ENCODE assay signal across 8 mouse cellular contexts in genomic region chr14:101517341-101517740, GRCm38 (mm10).
DNase-seq lines count a peak whose midpoint lies in the region; TF ChIP-seq lines count a peak whose summit lies in the region.

No protein-coding gene starts in this region.

- DNase-seq in gastrocnemius, adult 2 months, result no peak
- no peak for DNase-seq in gastrocnemius, postnatal 10 days
- peak; percentile 43 to 45 for DNase-seq in right cerebral cortex, adult 2 months (ENCODE audit: low spot score in 2 of 2)
- DNase-seq in right cerebral cortex, postnatal 14 days, result no peak
- DNase-seq in c-Kit-positive CD71-positive TER-119-negative erythroid progenitor cells, embryonic 14.5 days (ENCODE audit: low read depth), result peak; percentile 9
- peak; percentile 46 for DNase-seq in kidney, postnatal 14 days
- DNase-seq in ovary, postnatal 14 days (ENCODE audit: low spot score), result no peak
- no peak for DNase-seq in right cerebral cortex, postnatal 25 days

- peak overlapping the region; percentile 81 for H3K27ac ChIP-seq in gastrocnemius, adult 2 months

- peak; percentile 92 for TF ChIP-seq CTCF in gastrocnemius, adult 2 months (IDR thresholded peaks at IDR 0.05)

- peak overlapping the region; percentile 40 for H3K4me3 ChIP-seq in gastrocnemius, adult 2 months

- intact Hi-C loops in gastrocnemius, adult 2 months (cut with DNase I), result loop anchor here (1.0 to 2.0 kb wide), 2 partner anchors 92 to 135 kb away; partner anchors contain the start of genes Tbc1d4 and Uchl3

Comparison
In these comparisons a context has a peak if more than half of its experiments do, and no peak if none do; other contexts are left out.
1. DNase-seq: peak in right cerebral cortex, adult 2 months (2 of 2), c-Kit-positive CD71-positive TER-119-negative erythroid progenitor cells, embryonic 14.5 days (single experiment) and kidney, postnatal 14 days (single experiment); none in gastrocnemius, adult 2 months (single experiment), gastrocnemius, postnatal 10 days (single experiment), right cerebral cortex, postnatal 14 days (single experiment), ovary, postnatal 14 days (single experiment) and right cerebral cortex, postnatal 25 days (single experiment).